Comparison of ENCODE assay signal across 9 mouse cellular contexts in genomic region chr11:120648001-120648476, GRCm38 (mm10). TPM values are rescaled to one million over a fixed set of nuclear protein-coding genes. Genes with fewer than 3 reads are reported as not detected.
DNase-seq lines count a peak whose midpoint lies in the region; ATAC-seq and TF ChIP-seq lines count a peak whose summit lies in the region.
"Had no signal": no experiment of that assay in that cellular context is flagged by ENCODE, and none has a peak within 500 bp of the region (broad histone marks: within the 10 kb centered on the region; RNA-seq: fewer than 3 reads in every experiment).

Myadml2 (minus strand) TSS chr11:120648158.

- H3K4me1 ChIP-seq in megakaryocyte, embryonic 14.5 days = peaks cover 35% of the 10 kb centered on the region
- H3K4me1 ChIP-seq in cerebellum, adult 2 months (ENCODE audit: control insufficient read depth, insufficient read depth, low read length) = no peaks in the 10 kb centered on the region
- peaks cover 3% of the 10 kb centered on the region for H3K4me1 ChIP-seq in hindbrain, embryonic 11.5 days (replicated peaks; ENCODE audit: control insufficient read depth, insufficient read depth, low read length)
- H3K4me1 ChIP-seq in lung, embryonic 15.5 days = peaks cover 14% of the 10 kb centered on the region
- H3K4me1 ChIP-seq in stomach, embryonic 16.5 days (ENCODE audit: control insufficient read depth, insufficient read depth, low read length) = peaks cover 3% of the 10 kb centered on the region

- peak within 1 kb of the TSS; percentile 73 for H3K27ac ChIP-seq in cerebellum, adult 2 months (ENCODE audit: insufficient read depth, low read length)
- no peak within 1 kb of the TSS for H3K27ac ChIP-seq in hindbrain, embryonic 11.5 days (ENCODE audit: low read depth, low read length)
- no peak within 1 kb of the TSS for H3K27ac ChIP-seq in lung, embryonic 15.5 days
- no peak within 1 kb of the TSS for H3K27ac ChIP-seq in stomach, embryonic 16.5 days (ENCODE audit: low read length)

- TF ChIP-seq POLR2A in cerebellum, adult 2 months (IDR thresholded peaks at IDR 0.05; ENCODE audit: borderline replicate concordance, insufficient read depth, low read length) = no peak

- H3K4me3 ChIP-seq in megakaryocyte, embryonic 14.5 days (replicated peaks) = peak within 1 kb of the TSS; percentile 89
- H3K4me3 ChIP-seq in cerebellum, adult 2 months (replicated peaks; ENCODE audit: insufficient read depth, low read depth, low read length) = peak within 1 kb of the TSS; percentile 79
- no peak within 1 kb of the TSS for H3K4me3 ChIP-seq in hindbrain, embryonic 11.5 days (ENCODE audit: low read depth, low read length)
- peak within 1 kb of the TSS; percentile 19 for H3K4me3 ChIP-seq in lung, embryonic 15.5 days
- peak within 1 kb of the TSS; percentile 4; the same call in 1 of the 2 replicates for H3K4me3 ChIP-seq in stomach, embryonic 16.5 days (replicated peaks; ENCODE audit: low read length)

- no peak for ATAC-seq in megakaryocyte, adult 5-6 weeks (ENCODE audit: poor library complexity, severe bottlenecking)
- no peak for ATAC-seq in hindbrain, embryonic 11.5 days (ENCODE audit: low FRiP score)
- no peak for ATAC-seq in lung, embryonic 15.5 days (ENCODE audit: borderline replicate concordance, extremely low read depth, low FRiP score, low TSS enrichment)
- no peak for ATAC-seq in stomach, embryonic 16.5 days (ENCODE audit: insufficient read depth, low FRiP score)
- ATAC-seq in inflammation-experienced regulatory T-cells, adult 6 months = no peak

- H3K27me3 ChIP-seq in megakaryocyte, embryonic 14.5 days (replicated peaks) = peaks cover 4% of the 10 kb centered on the region
- H3K27me3 ChIP-seq in cerebellum, adult 2 months (ENCODE audit: control insufficient read depth, insufficient read depth, low read length) = no peaks in the 10 kb centered on the region
- no peaks in the 10 kb centered on the region for H3K27me3 ChIP-seq in hindbrain, embryonic 11.5 days (ENCODE audit: control insufficient read depth, insufficient read depth, low read length)
- H3K27me3 ChIP-seq in lung, embryonic 15.5 days = peaks cover 29% of the 10 kb centered on the region
- H3K27me3 ChIP-seq in stomach, embryonic 16.5 days (ENCODE audit: control insufficient read depth, insufficient read depth, low read length) = no peaks in the 10 kb centered on the region

- WGBS in cerebellum, adult 2 months = 7% methylated on average over 13 of the region's 13 CpGs
- WGBS in hindbrain, embryonic 11.5 days = 8% methylated on average over 13 of the region's 13 CpGs
- 4% methylated on average over 13 of the region's 13 CpGs for WGBS in lung, embryonic 15.5 days
- WGBS in stomach, embryonic 16.5 days = 6% methylated on average over 13 of the region's 13 CpGs

- DNase-seq in cerebellum, adult 2 months = peak; percentile 56 to 66
- peak; percentile 47 to 56 for DNase-seq in frontal cortex, postnatal 36 days (ENCODE audit: low spot score in 2 of 2)
- DNase-seq in hindbrain, embryonic 11.5 days (ENCODE audit: low spot score) = peak; percentile 49

- TF ChIP-seq CTCF in cerebellum, adult 2 months (IDR thresholded peaks at IDR 0.05; ENCODE audit: borderline replicate concordance, insufficient read depth, low read depth, low read length) = no peak

- no peaks in the 10 kb centered on the region for H3K9me3 ChIP-seq in megakaryocyte, embryonic 14.5 days
- no peaks in the 10 kb centered on the region for H3K9me3 ChIP-seq in hindbrain, embryonic 11.5 days (ENCODE audit: control insufficient read depth, low read length)
- H3K9me3 ChIP-seq in lung, embryonic 15.5 days = no peaks in the 10 kb centered on the region
- no peaks in the 10 kb centered on the region for H3K9me3 ChIP-seq in stomach, embryonic 16.5 days (replicated peaks; ENCODE audit: control insufficient read depth, low read length)

- H3K9ac ChIP-seq in hindbrain, embryonic 11.5 days (ENCODE audit: low read depth, low read length) = no peak within 1 kb of the TSS
- H3K9ac ChIP-seq in lung, embryonic 15.5 days = no peak within 1 kb of the TSS; the same call in 1 of the 2 replicates
- peak within 1 kb of the TSS; percentile 56 for H3K9ac ChIP-seq in stomach, embryonic 16.5 days (ENCODE audit: low read length)

- no peaks in the 10 kb centered on the region for H3K36me3 ChIP-seq in megakaryocyte, embryonic 14.5 days (replicated peaks; ENCODE audit: low read length)
- H3K36me3 ChIP-seq in hindbrain, embryonic 11.5 days (ENCODE audit: control insufficient read depth, insufficient read depth, low read length) = no peaks in the 10 kb centered on the region
- H3K36me3 ChIP-seq in lung, embryonic 15.5 days = no peaks in the 10 kb centered on the region
- H3K36me3 ChIP-seq in stomach, embryonic 16.5 days (ENCODE audit: control insufficient read depth, insufficient read depth, low read length) = no peaks in the 10 kb centered on the region

- peak within 1 kb of the TSS; percentile 8 for H3K4me2 ChIP-seq in hindbrain, embryonic 11.5 days (replicated peaks; ENCODE audit: low read depth, low read length)
- peak within 1 kb of the TSS; percentile 45 for H3K4me2 ChIP-seq in lung, embryonic 15.5 days
- H3K4me2 ChIP-seq in stomach, embryonic 16.5 days (ENCODE audit: low read depth, low read length) = peak within 1 kb of the TSS; percentile 37

RNA-seq across cellular contexts. Expression of gene Myadml2, which starts in this region (rescaled TPM):
- 0.44 TPM in 1 of 2 replicates, not detected in the other for polyA plus RNA-seq in megakaryocyte, embryonic 14.5 days (2012; ENCODE audit: insufficient read depth, low replicate concordance)
- not detected in 2 replicates for total RNA-seq in megakaryocyte, adult 5-6 weeks (2015)
- not detected in 2 replicates for total RNA-seq in megakaryocyte, adult 5-6 weeks (2017)
- 3.3 and 4.5 TPM in 2 replicates for polyA plus RNA-seq in cerebellum, adult 2 months (2012; rRNA removed)
- 0.19 and 0.49 TPM in 2 replicates for polyA plus RNA-seq in hindbrain, embryonic 11.5 days (2014; fragmentation: Nextera tagmentation; extraction: Ambion mirVana)
- polyA plus RNA-seq in lung, embryonic 15.5 days (2015; fragmentation: Nextera tagmentation; extraction: Ambion mirVana) = 0.55 and 1.3 TPM in 2 replicates
- polyA plus RNA-seq in stomach, embryonic 16.5 days (2015; fragmentation: Nextera tagmentation; extraction: Ambion mirVana) = 1.4 TPM in 1 of 2 replicates, not detected in the other
- not detected for polyA plus RNA-seq in inflammation-experienced regulatory T-cells, adult 6 months (2017; shearing (Covaris generic))
- total RNA-seq: neutrophil, adult 5-6 weeks had no signal

Comparison
In these comparisons a context has a peak if more than half of its experiments do, and no peak if none do; other contexts are left out.
1. Peak in DNase-seq and H3K4me2 ChIP-seq in hindbrain, embryonic 11.5 days; RNA of the gene not detected or under 1 TPM.